Mouse (Mus musculus): ENCODE results near the gene Vmn1r171. TPM values are rescaled to one million over a fixed set of nuclear protein-coding genes. Genes with fewer than 3 reads are reported as not detected.
"Not testable (repeated sequence)": the region's sequence is repeated elsewhere in the genome, so short reads cannot be mapped to it uniquely, and the experiment has no call there.

Gene Vmn1r171
- not detected in 2 replicates for polyA plus RNA-seq (2016; fragmentation: Nextera tagmentation; extraction: Ambion mirVana)

DNA sequence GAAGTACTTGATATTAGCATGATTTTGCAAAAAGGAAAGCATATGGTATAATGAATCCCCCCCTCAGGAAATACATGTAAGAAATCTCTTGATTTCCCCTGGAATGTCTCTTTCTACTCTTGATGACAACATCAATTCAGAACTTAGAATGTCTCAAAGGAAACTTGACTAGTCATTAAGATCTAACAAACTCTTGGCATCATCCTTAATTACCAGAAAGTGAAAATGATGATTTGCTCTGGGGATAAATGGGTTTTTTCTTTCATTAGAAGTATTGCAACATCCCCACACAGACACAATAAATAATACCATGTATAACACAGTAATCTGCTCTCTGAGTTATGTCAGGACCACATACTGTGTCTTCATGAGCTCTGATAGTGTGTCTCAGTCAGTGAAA lies at the start of gene Vmn1r171:
Gene Vmn1r171, plus strand, starts transcription at position 301 of the 400 bp plus-strand sequence.
- H3K27me3 ChIP-seq (ENCODE audit: insufficient read depth, poor library complexity, severe bottlenecking): no peaks in the 10 kb centered on the region
- no peak within 1 kb of the TSS for H3K27ac ChIP-seq
- no peaks in the 10 kb centered on the region for H3K4me1 ChIP-seq (replicated peaks)
- H3K36me3 ChIP-seq: no peaks in the 10 kb centered on the region
- peaks cover 42% of the 10 kb centered on the region for H3K9me3 ChIP-seq
- no peak for DNase-seq (ENCODE audit: low spot score)
- H3K4me3 ChIP-seq: no peak within 1 kb of the TSS

DNA sequence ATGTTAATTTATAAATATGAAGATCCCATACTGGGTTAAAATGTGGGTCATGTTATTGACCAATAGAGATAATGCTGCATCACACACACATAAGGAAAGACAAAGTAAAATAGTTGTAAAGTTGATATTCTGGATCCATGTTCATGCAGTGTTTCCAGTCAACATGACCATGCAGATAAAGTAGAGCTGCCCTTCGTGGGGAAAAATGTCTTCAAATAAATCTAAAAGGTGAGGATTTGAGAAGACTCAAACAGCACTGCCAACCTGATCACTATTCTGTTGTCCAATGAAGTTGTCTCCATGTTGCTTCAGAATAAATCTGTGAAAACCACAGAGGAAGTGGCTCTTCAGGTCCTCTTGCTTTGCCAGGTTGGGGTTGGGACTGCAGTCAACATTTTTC lies 24.6 kb upstream of the Vmn1r171 start, which contains the start of gene Vmn1r170:
Gene Vmn1r170, plus strand, starts transcription at position 301 of the 400 bp plus-strand sequence.
- not testable (repeated sequence) for H3K36me3 ChIP-seq, H3K27ac ChIP-seq
- WGBS: 37% methylated on average over 1 of the region's 1 CpGs

DNA sequence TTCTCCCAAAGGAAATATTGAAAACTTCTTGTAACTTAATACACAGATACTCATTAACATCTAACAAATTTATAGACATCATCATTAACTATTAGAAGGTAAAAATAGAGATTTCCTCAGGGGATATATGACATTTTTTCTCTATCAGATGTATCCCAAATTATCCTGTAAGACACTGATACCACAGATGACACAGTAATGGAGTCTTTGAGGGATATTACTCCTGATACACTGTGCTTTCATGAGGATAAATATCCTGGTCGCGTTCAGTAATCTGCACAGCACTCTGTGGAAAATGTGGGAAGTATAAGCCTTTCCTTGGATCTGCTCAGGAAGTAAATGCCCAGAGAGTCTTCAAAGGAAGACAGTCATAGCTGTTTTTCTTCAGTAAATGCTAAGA lies 27.5 kb downstream of the Vmn1r171 start, which contains the start of gene Vmn1r172:
Gene Vmn1r172, plus strand, starts transcription at position 301 of the 400 bp plus-strand sequence.
- H3K36me3 ChIP-seq: no peaks in the 10 kb centered on the region
- peaks cover 19% of the 10 kb centered on the region for H3K9me3 ChIP-seq
- WGBS: 66% methylated on average over 2 of the region's 2 CpGs
- DNase-seq (ENCODE audit: low spot score): no peak
- H3K4me3 ChIP-seq: no peak within 1 kb of the TSS
- no peaks in the 10 kb centered on the region for H3K27me3 ChIP-seq (ENCODE audit: insufficient read depth, poor library complexity, severe bottlenecking)
- no peaks in the 10 kb centered on the region for H3K4me1 ChIP-seq (replicated peaks)
- no peak within 1 kb of the TSS for H3K27ac ChIP-seq

More for the DNA sequence above, 24.6 kb upstream of the Vmn1r171 start, which contains the start of gene Vmn1r170:
- not testable (repeated sequence) for H3K4me1 ChIP-seq (replicated peaks); H3K4me3 ChIP-seq; H3K27me3 ChIP-seq (ENCODE audit: insufficient read depth, poor library complexity, severe bottlenecking); DNase-seq (ENCODE audit: low spot score)
- H3K9me3 ChIP-seq: peaks cover 37% of the 10 kb centered on the region; the same call in 1 of the 2 replicates

Other genes starting within 250 kb of the Vmn1r171 start
- gene Nlrp5, start 244.8 kb upstream of the Vmn1r171 start, polyA plus RNA-seq (2016; fragmentation: Nextera tagmentation; extraction: Ambion mirVana): not detected in 2 replicates
- not detected in 2 replicates for gene Vmn1r167, start 123.5 kb upstream of the Vmn1r171 start, polyA plus RNA-seq (2016; fragmentation: Nextera tagmentation; extraction: Ambion mirVana)
- gene Vmn1r168, start 91.0 kb upstream of the Vmn1r171 start, polyA plus RNA-seq (2016; fragmentation: Nextera tagmentation; extraction: Ambion mirVana): not detected in 2 replicates
- gene Vmn1r169, start 55.2 kb upstream of the Vmn1r171 start, polyA plus RNA-seq (2016; fragmentation: Nextera tagmentation; extraction: Ambion mirVana): not detected in 2 replicates
- not detected in 2 replicates for gene Vmn1r170, start 24.5 kb upstream of the Vmn1r171 start, polyA plus RNA-seq (2016; fragmentation: Nextera tagmentation; extraction: Ambion mirVana)
- gene Vmn1r172, start 27.6 kb downstream of the Vmn1r171 start, polyA plus RNA-seq (2016; fragmentation: Nextera tagmentation; extraction: Ambion mirVana): not detected in 2 replicates
- not detected in 2 replicates for gene Vmn1r173, start 70.0 kb downstream of the Vmn1r171 start, polyA plus RNA-seq (2016; fragmentation: Nextera tagmentation; extraction: Ambion mirVana)
- gene Vmn1r174, start 121.5 kb downstream of the Vmn1r171 start, polyA plus RNA-seq (2016; fragmentation: Nextera tagmentation; extraction: Ambion mirVana): not detected in 2 replicates
- gene Vmn1r175, start 179.9 kb downstream of the Vmn1r171 start, polyA plus RNA-seq (2016; fragmentation: Nextera tagmentation; extraction: Ambion mirVana): not detected in 2 replicates
- gene Vmn1r176, start 206.7 kb downstream of the Vmn1r171 start, polyA plus RNA-seq (2016; fragmentation: Nextera tagmentation; extraction: Ambion mirVana): not detected in 2 replicates
- not detected in 2 replicates for gene Vmn1r177, start 235.7 kb downstream of the Vmn1r171 start, polyA plus RNA-seq (2016; fragmentation: Nextera tagmentation; extraction: Ambion mirVana)